Mouse (Mus musculus) frontal cortex, adult 2 months (tissue): ENCODE results near the gene A730009L09Rik. TPM values are rescaled to one million over a fixed set of nuclear protein-coding genes. Genes with fewer than 3 reads are reported as not detected.

Experiments
- DNase-seq, 2 experiments: peaks; one replicate each; pipeline ENCODE4 v3.0.0; 2022; ENCODE audit warnings: low spot score in 1 of 2; ENCODE audit errors: extremely low spot score in 1 of 2
- polyA plus RNA-seq: library from polyadenylated mRNA; depleted of rRNA; stranded (reverse); fragments of >200 nt; gene quantifications from 2 replicates; pipeline ENCODE4 v1.2.3, GENCODE M21; 2012; rRNA removed

The A730009L09Rik gene
- polyA plus RNA-seq, result 0.23 and 0.40 TPM in 2 replicates

- no peak for DNase-seq
These were observed at the start of gene A730009L09Rik for GRCm38 (mm10) chr16:84514821-84515220. TSS of gene A730009L09Rik (plus strand) at chr16:84515121.

DNA sequence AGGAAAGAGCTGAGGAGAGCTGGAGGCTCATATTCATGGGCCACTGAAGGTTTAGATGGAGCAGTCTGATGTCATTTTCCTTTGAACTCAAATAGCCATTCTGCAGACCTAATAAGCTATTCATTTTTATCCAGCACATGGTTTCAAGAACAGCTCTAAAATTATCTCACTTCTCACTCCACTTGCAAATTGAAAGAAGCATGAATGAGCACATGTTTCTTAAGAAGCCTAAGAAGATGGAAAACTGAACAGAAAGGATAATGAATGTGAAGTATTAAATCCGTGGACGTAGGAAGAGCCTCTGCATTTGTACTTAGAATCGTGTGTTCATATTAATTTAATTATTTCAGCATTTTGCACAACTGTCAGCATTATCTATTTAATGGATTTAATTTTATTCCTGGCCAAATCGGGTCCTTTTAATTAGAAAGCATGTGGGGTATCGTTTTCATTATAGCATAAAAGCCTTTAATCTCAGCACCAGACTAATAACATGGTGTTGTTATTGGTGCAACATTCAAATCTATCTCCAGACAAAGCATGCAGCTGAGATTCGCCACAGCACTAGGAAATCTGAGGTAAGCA, 49.2 kb upstream of the A730009L09Rik start:
- DNase-seq, result no peak

DNA sequence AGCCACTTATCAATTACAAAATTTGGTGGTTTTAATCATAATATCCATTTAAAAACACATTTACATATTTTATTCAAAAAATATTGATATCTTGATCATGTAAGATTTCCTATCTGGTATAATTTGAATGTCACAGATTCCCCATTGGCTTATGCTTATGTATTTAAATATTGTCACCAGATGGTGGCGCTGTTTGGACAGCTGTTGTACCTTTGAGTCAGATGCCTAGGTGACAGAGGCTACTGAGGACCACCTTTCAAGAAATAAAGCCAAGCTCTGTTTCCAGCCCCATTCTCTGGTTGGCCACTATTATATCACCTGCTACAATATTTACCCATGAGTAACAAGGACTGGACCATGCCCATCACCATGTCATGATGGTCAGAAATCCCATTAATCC, 46.0 kb upstream of the A730009L09Rik start:
- DNase-seq, result no peak

DNA sequence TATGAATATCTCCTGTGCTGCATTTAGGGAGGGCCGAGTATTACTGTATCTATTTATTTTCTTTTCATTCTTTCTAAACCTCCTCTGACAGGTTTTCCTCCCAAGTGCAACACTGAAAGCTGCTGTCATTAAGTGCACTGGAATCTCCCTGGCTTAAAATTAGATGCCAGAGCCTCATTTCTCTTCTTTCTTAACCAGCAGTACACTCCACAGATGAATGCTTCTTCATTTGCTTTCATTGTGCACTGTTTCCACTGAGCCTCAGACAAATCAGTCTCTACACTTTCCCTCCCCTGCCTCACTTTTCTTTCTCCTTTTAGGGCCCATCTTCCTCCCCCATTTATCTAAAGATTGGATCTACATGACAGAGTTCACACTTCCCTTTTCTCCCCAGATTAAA, 44.9 kb upstream of the A730009L09Rik start:
- DNase-seq, result no peak

DNA sequence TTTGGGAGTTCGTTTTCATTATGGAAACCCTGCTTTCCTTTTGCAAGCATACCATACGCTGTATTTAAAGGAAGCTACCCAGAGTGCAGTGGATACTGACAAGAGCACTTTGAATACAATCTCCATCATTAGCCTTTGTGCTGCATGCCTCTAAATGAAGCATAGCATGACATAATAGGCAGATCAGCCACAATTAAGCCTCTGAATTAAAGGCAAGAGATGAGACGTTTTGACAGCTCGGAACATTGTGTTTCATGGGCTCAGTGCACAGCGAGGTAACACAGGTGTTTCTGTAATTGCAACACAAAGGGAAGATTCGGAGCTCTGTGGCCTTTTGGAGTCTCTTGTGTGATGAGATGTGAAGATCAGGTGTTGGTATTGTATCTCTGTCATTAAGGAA, 41.5 kb upstream of the A730009L09Rik start:
- DNase-seq, result no peak

- no peak for DNase-seq
These were observed 40.2 kb upstream of the A730009L09Rik start for GRCm38 (mm10) chr16:84474712-84475111.

DNA sequence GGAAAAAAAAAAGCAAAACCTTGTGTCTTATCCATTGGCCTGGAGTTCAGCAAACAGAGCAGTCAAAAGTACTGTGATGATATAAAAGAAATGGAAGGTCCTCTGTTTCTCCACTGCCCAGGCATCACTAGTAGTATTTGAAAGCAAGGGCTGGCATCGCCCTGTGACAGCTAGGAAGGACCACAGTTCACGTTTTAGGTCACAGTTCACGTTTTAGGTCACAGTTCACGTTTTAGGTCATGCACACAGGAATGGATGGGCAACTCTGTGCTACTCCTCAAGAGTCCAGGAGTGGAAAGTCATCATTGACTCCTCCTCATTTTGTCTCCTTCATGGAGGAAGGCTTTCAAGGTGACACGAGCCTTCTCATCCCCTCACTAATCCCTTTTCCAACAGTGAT, 38.0 kb upstream of the A730009L09Rik start:
- DNase-seq, result no peak

DNA sequence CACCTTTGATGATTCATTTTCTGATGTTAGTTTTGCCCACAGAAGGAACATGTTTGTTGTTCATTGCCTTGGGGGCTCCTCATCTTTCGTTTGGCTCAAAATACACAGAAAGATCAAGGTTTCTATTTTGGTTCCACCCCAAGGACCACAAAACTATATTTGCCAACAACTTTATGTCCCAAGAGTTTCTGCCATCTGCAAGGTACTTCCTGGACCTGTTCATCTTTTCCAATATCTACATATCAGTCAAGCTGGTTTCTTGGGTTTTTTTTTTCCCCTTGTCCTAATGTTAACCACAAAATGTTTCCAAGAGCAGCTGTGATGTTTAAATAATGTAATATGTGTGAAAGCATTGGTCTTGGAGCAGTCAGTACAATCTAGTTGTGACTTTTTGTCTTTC, 37.4 kb upstream of the A730009L09Rik start:
- DNase-seq, result no peak

DNA sequence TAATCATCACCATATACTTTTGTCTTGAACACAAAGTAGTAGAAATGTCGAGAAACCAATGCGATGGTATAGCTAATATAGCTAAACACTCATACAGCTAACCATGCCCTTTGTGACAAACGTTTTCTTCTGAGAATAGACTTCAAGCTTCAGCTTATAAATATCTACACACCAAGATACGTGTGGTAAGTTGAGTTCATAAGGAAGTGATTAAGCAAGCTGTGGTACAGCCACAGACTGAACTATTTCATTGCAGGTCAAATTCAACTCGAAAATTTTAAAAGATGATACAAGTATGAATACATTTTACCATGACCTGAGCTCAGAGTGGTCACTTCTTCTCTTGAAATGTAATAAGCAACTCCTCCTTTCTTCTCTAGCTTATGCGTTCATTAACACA, 37.0 kb upstream of the A730009L09Rik start:
- DNase-seq, result no peak

- DNase-seq, result no peak
These were observed 29.0 kb upstream of the A730009L09Rik start for GRCm38 (mm10) chr16:84485931-84486330.

DNA sequence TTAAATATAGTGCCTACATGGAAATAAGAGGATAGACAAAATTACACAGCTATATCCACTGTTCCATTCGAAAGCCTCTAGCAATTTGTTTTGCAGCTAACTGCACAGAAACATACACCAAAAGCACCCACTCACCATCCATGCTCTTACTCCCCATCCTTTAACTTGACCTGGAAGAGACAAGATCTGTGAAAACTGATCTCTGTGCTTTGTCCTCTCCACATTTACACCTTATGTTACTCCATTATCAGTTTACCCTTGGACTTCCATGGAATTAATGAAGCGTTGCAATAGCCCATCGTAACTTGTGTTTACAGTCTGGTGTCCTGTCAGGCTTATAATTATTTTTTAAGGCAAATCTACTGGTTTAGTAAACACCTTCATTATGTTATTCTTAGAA, 20.1 kb upstream of the A730009L09Rik start:
- no peak for DNase-seq

- peak in 1 of 2 experiments; percentile 76 for DNase-seq
These were observed 19.5 kb upstream of the A730009L09Rik start for GRCm38 (mm10) chr16:84495438-84495837.

DNA sequence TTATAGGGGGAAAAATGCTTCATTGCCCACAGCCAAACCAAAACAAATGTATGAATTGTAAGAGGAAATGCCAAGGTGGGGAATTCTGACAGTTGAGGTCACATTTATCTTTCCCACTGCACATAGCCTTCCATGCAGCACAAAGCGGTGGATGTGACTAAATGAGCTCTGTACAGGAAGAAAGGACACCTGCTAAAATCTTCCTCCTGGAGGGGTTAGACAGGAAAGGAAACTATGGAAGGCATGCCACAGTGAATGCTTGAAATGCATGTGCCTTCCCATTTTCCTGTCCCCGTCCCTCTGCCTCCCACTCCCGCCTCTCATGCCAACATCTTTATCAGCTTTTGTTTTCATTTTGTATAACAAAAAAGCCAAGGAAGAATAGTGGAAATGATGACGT, 7.2 kb upstream of the A730009L09Rik start:
- peak in 1 of 2 experiments; percentile 15 for DNase-seq

GRCm38 (mm10) chr16:84521975-84522635, 7.2 kb downstream of the A730009L09Rik start:
- DNase-seq, result peak in 1 of 2 experiments; percentile 5

DNA sequence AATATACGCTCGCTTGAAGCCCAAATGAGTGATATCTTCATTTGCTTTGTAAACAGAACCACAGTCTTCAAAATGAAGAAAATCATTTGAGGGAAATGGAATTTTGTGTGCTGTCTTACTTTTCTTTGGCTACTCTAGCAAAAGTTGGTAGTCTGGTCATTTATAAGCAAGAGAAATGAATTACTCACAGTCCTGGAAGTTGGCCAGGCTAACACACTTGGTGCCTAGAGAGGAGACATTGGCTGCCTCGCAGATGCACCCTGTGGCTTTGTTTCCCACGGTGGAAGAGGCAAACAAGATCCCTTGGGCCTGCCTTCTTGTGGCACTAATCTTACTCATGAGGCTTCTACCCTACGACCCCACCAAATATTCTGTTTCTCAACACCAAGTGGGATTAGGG, 8.1 kb downstream of the A730009L09Rik start:
- no peak for DNase-seq

- DNase-seq, result peak in 1 of 2 experiments; percentile 77
These were observed 12.5 kb downstream of the A730009L09Rik start for GRCm38 (mm10) chr16:84527375-84527774.

DNA sequence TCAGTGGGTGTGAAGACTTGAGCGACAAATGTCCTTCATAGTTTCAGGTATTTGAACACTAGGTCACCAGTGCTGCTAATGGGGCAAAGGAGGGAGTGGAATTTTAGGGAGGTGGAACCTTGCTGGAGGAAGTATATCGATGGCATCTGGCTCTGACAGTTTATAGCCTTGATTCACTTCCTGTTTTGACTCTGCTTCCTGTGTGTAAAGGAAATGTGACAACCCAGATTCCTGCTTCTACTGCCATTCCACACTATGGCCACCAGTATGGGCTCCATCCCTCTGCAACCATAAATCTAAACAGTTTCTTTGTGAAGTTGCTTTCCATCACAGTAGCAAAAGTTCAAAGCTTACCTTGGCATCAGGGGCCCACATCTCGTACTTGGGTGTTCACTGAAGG, 17.9 kb downstream of the A730009L09Rik start:
- no peak for DNase-seq

DNA sequence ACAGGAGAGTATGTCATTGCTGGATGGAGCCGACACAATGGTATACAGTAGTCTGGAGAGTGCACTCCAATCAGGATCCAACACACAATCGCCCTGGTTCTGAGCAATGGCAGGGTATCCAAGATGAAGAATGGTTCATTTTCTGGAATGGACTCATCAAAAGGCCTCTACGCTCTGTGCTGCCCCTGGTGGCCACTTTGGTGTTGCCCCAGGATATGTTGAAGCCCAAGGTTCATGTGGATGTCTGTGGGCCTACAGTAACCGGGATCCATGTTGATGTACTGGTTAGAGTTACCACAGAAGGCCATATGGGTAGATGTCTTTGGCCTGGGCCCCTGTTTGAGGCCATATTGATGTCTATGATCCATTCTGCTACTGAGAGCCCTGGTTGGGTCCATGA, 31.1 kb downstream of the A730009L09Rik start:
- DNase-seq, result no peak

DNA sequence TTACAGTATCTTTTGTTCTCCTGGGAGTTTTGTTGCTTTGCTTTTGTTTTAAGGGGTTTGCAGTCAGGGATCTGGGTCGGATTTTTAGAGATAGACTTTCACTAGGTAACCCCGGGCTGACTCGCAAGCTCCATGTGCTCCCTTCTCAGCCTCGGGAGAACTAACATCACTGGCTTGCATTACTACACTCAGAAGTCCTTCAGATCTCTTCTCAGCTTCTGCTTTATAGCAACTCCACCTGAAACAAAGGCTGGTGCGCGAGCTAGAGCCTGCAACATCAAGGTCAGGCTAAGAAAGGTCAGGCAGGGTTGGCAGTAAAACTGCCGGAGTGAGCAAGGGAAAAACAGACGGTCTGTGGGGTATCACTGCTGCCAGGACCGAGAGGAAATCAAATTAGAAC, 34.2 kb downstream of the A730009L09Rik start:
- DNase-seq, result no peak

GRCm38 (mm10) chr16:84550445-84550844, 35.5 kb downstream of the A730009L09Rik start:
- DNase-seq, result no peak

- DNase-seq, result no peak
These were observed 39.1 kb downstream of the A730009L09Rik start for GRCm38 (mm10) chr16:84553981-84554380.
